Mouse (Mus musculus) gonadal fat pad, adult 2 months (tissue): ENCODE results near the gene Scn5a. TPM values are rescaled to one million over a fixed set of nuclear protein-coding genes. Genes with fewer than 3 reads are reported as not detected.

ENCODE experiments used
- DNase-seq: peaks from one replicate; pipeline ENCODE4 v3.0.0-alpha.2; 2012; ENCODE audit warnings: low read depth
- polyA plus RNA-seq: library from polyadenylated mRNA; depleted of rRNA; stranded (reverse); fragments of >200 nt; gene quantifications from 2 replicates; pipeline ENCODE4 v1.2.3, GENCODE M21; 2012

Scn5a gene
- polyA plus RNA-seq, 1 experiment, result 0.92 TPM

DNA sequence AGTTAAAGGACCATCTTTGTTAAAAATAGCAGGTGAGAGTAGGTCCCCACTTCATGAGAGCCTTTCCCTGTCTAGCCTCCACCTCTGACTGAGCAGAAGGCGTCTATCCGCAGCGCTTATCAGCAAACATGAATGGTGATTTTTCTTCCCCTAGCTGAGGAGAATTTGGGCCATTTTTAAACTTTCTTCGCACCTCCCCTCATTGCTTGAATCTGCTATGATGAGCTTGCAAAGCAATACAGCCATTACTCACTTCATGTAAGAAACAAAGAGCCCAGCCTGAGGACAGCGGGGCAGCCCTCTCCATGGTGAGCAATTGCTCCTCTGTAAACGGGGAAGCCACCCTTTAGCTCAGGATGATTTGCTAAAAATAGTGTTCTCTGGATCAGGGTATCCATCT is 14.0 kb downstream of the Scn5a start:
- DNase-seq, result no peak

DNA sequence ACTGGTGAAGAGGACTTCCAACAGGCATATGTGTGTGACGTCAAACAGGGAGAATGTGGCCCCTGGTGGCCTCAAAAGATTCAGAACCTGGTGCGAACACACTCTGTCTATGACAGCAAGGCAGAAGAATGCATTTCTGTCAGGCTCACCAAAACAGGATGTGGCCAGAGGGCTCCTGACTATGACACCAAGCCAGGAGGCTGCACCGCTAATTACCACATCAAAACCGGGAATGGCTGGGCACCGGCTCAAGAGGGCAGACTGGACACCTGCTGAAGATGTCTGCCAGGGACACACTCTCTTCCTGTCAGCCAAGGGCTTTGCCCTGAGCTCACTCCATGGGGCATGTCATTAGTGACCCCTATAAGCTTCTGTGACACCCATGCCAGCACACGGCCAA is 15.2 kb downstream of the Scn5a start:
- DNase-seq, result no peak

DNA sequence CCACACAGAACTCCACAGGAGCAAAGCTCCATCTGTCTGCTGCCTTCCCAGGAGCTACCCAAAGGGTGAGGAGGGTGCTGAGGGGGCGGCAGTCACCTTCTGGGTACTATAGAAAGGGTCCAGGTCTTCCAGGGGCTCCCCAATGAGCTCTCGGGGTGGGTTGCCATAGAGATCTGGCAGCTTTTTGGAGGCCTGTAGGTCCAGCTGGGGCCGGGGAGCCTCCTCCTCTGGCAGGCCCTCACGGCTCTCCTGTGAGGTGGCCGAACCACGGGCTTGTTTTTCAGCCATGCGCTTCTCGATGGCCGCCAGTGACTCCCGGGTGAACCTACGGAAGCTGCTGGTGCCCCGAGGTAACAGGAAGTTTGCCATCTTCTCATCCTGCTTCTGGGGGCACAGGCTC is 16.6 kb downstream of the Scn5a start:
- no peak for DNase-seq

DNA sequence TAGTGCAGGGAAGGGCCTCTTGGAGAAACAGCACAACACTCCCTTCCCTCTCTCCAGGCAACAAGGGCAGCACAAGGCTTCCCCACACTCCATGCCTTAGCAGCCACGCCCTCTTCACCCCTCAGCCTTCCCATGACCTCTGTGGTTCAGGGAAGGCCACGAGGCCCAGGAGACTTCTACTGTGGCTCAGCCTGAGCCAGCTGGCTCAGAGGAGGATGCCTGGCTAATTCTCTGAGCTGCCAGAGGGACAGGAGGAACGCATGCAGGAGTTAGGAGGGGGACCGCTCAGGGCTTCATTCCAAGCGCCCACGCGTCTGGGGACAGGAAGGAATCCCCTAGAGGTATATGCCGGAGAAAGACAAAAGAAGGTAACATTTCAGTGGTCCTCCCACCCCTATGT is 17.1 kb downstream of the Scn5a start:
- DNase-seq, result no peak

DNA sequence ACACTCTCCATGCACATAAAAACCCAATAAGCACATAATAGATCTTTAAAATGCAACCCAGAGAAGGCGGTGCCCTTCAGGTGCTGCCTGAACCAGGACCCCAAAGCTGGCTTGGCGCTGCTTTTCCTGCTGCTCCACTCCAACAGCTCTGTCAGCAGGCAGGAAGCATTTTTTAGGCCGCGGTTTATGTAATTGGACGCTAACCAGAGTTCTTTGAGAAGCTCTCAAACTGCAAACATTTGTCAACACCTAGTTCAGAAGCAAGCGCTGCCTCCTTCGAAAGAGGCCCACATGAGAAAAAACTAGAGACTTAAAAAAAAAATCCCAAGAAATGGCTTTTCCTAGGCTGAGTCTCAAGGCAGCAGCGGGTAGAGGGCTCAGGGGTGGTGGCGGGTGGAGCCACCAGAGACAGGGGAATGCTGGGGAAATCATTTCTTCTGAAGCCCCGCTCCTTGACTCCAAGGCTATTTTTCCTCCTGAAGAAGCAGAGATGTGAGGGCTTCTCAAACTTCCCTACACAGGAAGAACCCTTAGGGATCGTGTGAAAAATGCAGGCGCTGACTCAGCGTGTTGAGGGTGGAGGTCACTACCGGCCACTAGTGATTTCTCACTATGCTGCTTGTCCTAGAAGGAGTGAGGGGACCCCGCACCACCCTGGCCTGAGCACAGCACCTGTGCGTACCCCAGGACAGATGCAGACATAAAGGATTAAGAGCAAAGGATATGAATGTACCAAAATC is 19.1 kb downstream of the Scn5a start:
- no peak for DNase-seq

DNA sequence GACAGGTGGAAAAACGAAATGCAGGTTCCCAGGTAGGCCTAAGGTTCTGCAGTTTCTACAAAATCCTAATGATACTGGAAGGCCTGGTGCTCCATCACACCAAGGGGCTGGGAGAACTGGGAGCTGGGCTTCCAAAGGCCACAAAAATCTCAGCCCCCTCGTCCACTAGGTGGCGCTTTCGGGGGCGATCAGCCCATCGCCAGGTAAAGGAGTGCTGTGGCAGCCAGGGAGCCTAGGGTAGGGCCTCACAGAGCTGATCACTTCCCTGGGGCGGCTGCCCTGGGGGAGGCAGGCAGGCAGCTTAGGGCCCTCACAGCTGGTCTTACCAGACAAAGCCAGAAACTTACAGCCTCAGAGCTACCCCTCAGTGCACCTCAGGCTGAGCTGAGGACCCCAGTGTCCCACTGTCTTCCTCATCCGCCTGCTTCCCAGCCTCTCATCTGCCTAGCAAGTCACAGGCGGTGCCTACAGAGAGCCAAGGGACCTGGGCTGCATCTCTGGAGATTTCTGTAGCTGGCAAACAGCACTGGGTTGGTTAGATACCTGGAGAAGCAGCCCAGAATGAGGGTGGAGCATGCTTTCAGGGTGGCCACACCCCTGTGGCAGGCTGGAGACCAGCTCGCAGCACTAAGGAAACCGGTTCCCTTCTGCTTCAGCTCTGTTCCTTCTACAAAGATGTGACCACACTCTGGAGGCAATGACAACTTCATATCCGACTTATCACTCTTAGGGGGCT is 20.5 kb downstream of the Scn5a start:
- DNase-seq, result no peak

DNA sequence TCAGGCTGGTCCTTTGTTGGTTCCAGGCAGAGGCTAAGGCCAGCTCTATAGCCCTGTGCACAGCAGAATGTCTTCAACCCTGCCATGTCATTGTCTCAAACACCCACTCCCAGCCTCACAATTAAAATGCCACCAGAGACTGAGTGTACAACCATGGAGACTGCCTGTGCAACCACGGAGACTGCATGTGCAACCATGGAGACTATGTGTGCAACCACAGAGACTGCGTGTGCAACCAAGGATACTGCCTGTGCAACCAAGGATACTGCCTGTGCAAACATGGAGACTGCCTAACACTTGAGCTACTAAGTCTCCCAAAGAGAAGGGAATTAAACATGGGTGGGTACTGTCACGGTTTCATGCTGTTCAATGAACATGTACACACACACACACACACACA is 22.8 kb downstream of the Scn5a start:
- DNase-seq, result no peak

DNA sequence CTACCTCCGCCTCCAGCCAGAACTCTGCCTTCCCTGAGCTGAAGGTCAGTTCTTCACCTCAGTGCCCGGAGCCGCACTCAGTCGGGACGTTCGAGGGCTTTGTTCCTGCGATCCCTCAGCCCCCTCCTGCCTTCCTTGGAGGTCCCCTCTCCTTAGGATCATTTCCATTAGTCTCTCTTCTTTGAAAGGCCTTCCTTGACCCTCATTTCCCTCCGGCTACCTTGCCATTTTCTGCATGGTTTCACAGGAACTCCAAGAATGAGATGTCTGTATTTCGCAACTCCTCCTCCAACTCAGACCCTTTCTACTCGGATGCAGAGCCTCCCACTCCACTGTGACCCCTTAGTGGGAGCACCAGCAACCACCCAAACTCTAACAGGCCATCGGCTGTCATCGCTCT is 31.3 kb downstream of the Scn5a start:
- DNase-seq, result no peak

DNA sequence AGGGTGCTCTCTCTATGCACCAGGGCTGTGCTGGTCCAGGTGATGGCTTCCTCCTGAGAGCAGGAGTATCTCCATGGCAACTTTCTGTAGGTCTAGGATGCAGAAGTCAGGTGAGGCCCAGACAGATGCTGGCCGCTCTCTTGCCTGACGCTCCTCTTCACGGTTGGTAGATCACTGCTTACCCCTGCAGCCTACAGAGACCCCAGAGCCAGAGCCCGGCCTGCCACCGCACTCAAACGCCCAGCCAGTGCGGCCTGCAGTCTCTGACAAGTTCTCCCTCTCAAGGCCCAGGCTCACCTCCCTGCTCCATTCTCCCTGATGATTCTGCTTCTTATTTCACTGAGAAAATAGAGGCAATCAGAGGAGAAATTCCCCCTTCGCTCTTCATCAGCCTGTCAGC is 31.7 kb downstream of the Scn5a start:
- no peak for DNase-seq

DNA sequence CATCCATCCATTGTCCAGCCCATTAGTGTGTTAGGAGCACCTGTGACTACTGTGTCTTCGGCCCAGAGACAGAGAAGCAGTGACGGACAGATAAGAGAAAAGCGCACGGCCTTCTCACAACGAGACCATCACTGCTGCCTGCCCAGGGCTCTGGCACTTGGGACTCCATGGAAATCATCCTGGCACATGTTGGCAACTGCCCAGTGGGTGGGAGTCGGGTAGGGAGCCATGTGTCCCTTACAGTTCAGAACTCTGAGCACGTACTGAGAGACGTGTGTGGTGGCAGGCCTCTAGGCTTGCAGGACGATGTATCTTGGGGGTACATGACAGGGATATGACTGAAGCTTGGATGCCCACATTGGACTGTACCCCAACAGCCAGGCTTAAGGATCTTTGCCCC is 38.1 kb downstream of the Scn5a start:
- DNase-seq, result no peak

DNA sequence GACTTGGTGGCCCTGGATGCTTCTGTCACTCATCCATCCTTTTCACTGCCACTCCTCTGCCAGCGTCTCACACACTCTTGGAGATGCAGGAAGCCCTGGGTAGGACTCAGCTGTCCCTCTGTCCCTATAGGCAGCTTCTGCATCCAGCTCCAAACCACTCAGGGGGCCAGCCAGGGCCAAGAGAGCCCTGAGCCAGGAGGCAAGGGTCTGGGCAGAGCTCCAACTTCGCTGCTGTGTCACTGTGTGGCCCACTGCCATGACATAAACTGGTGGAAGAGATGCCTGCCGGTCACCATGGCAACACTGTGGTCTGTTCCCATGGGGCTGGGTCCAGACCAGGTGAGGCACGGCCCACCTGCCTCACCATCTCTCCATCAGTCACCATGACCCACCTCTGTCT is 41.0 kb downstream of the Scn5a start:
- no peak for DNase-seq

DNA sequence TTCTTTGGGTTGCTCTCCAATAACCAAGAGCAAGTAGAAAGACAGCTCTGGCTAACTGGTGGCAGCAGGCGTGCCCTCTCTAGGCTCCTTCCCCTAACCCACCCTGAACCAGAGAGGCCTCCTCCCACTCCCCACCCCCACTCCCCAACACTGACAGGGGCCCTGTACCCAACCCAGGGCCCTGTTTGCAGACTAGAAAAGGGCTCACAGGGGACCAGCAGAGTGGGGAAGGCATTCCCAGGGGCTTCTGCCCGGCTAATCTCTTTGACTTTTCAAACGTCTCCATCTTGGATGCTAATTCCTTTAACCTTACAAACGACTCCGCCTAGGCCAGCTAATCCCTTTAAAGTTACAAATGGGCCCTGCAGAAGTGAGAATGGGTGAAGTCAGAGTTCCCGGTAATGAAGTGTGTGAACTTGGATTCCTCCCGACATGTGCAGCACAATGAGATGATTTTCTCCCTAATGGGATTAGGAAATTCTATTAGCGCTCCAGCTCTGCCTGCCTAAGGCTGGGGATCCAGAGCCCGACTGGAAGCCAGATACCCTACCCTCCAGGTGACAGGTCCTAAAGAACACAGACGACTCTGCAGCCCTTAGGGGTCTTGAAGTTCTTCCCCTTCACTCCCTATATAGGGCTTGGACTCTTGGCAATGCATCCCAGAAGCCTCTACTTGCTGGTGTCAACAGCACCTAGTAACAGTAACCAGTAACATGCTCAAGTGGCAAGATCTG is 47.0 kb downstream of the Scn5a start:
- no peak for DNase-seq

DNA sequence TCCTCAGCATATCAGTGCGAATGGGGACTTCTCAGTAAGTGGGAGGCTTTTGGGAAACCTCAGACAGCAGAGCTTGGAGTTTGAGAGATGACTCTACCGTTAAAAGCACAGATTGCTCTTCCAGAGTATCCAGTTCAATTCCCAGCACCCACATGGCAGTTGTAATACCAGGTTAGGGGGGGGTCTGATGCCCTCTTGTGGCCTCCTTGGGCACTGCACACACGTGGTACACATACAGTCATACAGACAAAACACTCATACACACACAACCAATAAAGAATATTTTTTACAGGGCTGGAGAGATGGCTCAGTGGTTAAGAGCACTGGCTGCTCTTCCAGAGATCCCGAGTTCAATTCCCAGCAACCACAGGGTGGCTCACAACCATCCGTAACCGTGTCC is 54.3 kb downstream of the Scn5a start:
- no peak for DNase-seq

DNA sequence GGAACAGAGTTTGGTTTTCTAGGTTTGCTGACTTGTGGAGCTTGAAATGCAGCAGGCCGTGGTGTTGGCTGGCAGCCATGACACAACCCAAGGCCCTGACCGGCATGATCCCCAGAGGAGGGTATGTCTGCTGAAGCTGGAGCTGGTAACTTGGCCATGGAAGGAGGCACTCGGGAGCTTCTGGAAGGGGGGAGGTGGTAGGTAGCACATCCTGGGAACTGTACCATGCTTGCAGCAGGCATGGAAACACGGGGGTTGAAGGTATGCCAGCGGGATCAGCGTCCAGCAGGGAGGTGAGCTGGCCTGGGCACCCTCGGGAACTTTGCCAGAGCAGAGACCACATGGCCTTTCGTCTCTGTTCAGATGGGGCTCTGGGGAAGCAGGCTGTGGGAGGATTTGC is 55.5 kb downstream of the Scn5a start:
- DNase-seq, result no peak

DNA sequence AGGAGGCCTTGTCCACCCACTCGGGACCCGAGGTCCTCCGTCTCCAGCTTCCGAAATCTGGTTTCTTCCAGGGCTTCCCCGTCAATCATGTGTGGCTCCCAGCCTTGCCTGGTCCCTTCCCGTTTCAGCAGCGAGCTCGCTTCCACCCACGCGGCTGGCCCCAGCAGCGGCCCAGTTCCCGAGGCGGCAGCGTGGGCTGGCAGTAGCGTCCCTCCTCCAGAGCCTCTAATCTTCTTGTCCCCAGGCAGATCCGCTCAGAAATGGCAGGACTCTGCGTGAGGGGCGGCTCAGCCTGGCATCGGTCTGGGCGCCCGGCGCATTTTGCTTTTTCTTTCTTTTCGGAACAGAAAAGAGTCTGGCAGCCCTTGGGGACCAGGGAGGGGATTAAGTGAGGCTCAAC is 59.7 kb downstream of the Scn5a start:
- no peak for DNase-seq

DNA sequence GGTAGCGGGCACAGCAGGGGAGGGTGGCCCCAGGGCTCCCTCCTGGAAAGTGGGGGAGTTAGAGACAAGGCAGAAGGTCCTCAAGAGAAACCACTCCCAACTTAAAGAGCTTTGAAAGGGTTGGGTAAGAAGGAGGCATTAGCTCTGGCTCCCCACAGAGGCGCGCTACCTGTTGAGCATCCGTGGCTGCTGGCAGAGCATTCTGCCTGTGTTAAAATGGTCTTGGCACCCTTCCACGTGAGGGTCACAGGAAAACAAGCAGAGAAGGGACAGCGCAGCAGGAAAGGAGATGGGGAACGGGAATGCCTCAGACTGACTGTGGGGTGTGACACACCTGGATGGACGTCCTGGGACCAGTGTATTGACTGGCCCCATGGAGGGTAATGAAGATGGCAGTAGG is 60.6 kb downstream of the Scn5a start:
- DNase-seq, result no peak

DNA sequence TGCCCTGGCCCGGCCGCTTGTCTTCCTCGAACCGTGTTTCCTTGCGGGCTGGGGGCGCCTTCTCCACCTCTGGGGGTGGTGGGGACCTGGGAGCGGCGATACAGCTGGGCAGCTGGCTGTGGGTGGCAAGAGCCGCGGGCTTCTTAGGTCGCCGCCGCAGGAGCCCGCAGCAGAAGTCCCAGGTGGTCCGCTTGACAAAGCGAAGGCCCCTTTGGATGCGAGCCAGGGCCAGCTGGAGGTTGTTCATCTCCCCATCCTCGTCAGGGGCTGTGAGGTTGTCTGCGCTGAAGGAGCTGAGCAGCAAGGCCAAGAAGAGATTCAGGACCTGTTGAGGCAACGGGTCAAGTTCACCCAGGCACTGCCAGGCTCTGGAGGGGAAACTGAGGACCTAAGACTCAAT is 61.3 kb downstream of the Scn5a start:
- DNase-seq, result no peak

DNA sequence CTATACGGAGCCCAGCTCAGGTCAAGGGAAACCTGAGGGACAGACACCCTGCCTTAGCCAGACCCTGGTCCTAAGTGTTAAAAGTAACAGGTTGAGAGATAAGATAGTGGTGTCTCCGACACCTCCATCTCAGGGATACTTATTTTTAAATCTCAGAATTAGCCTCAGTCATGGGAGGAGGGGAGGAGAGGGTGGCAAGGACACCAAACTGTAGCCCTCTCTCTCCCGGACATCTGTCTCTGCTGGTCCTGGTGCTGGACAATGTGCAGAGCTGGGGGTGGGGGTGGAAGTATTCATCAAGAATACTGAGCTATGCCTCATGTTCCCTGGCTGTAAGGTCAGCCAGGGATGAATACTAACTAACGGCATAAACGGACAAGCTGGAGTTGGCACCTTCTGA is 62.0 kb downstream of the Scn5a start:
- no peak for DNase-seq

DNA sequence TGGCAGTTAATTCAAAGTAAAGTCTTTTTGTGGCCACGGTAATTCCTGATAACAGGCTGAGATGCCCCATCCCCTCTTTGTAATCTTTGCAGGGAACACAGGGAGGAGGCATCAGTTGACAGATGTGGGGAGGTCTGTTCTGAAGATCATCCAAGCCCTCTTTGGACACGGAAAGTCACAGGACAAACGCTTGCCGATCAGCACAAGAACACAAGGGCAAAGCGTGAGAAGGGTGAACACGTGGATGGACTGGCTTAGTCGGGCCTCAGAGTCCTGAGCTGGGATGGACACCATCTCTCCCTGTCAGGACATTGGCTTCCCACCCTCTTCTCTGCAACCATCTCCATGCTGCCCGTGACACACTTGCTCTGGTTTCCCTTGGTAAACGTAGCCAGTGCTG is 63.4 kb downstream of the Scn5a start:
- DNase-seq, result no peak

DNA sequence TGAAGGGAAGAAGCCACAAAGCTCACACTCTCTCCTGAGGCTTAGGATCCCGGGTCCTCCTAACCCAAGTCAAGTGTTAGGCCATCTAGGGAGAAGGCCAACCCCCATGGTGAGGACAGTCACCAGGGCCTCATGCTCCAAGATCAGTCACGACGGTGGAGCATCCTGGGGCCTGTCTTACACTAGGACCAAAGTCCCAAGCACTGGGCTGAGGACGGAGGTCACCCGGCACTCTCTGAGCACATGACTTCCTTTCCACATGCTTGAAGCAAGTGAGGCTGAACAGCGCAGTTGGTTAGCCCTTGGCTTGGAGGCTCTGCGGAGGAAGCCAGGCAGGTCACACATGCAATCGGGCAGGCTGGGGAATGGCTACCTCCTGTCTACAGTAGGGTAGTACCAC is 63.8 kb downstream of the Scn5a start:
- no peak for DNase-seq

DNA sequence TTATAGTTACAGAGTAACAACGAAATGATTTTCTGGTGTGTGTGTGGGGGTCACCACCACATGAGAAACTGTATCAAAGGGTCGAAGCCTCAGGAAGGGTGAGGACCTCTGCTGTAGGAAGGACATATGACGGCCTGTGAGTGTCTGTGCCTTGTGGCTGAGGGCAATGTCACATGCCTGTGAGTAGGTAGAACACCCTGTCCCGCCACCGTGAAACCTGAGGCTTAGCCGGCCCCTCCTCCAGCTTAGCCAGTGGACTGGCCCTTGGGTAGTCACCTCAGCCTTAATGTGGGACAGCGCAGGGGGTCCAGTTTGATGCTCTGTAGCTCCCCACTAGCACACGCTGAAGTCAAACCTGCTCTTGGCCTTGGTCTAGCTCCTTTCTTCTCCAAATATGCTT is 65.0 kb downstream of the Scn5a start:
- DNase-seq, result no peak

DNA sequence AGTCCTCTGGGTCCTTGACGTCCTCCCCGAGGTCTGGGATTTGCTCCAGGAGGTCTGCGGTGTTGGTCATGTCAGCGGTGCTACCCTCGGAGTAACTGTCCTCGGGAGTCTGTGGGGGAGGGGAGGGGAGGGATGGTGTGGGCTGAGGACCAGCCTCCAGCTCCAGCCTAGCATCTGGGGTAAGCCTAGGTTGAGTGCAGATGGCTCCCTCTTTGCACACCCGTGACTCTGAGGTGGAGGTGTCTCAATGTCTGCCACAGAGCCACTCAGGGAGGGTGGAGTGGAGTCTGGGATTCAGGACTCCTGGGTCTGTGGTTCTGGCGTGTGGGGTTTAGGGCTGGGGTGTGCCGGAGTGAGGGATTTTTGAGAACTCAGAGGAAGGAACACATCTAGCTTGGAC is 65.8 kb downstream of the Scn5a start:
- DNase-seq, result no peak

DNA sequence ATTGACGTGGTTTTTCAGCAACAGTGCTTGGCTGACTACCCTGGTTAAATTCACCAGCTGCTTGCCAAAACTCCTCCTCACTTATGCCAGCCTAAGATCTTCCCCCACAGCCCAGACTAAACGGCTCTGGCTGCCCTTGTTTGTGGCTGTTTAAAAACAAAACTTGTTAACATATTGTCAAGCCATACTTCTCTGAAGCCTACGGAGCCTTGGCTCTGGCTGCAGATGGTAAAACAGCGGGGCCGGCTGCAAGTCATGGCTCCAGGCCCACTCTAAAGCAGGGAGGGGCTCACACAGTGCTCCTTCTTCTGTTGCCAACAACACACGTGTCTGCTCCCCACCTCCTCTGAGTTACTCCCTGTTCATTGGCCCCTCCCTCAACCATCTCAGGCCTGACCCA is 67.9 kb downstream of the Scn5a start:
- DNase-seq, result no peak
